Mouse (Mus musculus): ENCODE measurements around the gene Gm20741. TPM values are rescaled to one million over a fixed set of nuclear protein-coding genes. Genes with fewer than 3 reads are reported as not detected.

Gene Gm20741
- not detected in 2 replicates for polyA plus RNA-seq (2014; fragmentation: Nextera tagmentation; extraction: Ambion mirVana)

DNA sequence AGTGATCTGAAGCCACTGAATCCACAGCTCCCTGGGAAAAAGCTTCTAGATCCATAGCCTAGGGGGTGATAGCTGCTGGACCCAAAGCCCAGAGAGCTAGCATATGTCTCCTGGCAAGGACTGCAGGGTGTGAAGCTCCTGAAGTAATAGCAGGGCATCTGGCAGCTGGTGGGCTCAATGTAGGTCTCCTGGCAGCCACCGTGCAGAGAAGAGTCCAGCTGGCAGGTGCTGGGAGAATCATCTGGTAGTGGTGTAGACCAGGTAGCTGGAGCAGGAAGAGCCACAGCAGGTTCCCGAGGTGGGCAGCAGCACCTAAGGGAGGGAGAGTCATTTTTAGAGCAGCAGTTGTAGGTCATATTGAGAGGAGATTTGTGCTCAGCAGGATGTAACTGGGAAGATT is at the start of gene Gm20741:
Gene Gm20741, minus strand, starts transcription at position 394 of the 400 bp plus-strand sequence.
- Histone ChIP-seq H3K9me3 (ENCODE audit: control insufficient read depth, low read length) (no peaks in the 10 kb centered on the region), H3K4me3 (ENCODE audit: low read depth, low read length) (no peak within 1 kb of the TSS), H3K27ac (ENCODE audit: low read depth, low read length) (no peak within 1 kb of the TSS), H3K4me2 (no peak within 1 kb of the TSS), H3K27me3 (replicated peaks; ENCODE audit: control insufficient read depth, insufficient read depth, low read length) (no peaks in the 10 kb centered on the region), H3K4me1 (replicated peaks; ENCODE audit: control insufficient read depth, insufficient read depth, low read length) (no peaks in the 10 kb centered on the region), H3K9ac (ENCODE audit: low read depth, low read length) (no peak within 1 kb of the TSS), H3K36me3 (ENCODE audit: control insufficient read depth, insufficient read depth, low read length) (no peaks in the 10 kb centered on the region)
- ATAC-seq (replicated peaks; ENCODE audit: low FRiP score) (no peak), DNase-seq (ENCODE audit: low spot score) (no peak)
- WGBS: 67% methylated on average over 2 of the region's 2 CpGs

DNA sequence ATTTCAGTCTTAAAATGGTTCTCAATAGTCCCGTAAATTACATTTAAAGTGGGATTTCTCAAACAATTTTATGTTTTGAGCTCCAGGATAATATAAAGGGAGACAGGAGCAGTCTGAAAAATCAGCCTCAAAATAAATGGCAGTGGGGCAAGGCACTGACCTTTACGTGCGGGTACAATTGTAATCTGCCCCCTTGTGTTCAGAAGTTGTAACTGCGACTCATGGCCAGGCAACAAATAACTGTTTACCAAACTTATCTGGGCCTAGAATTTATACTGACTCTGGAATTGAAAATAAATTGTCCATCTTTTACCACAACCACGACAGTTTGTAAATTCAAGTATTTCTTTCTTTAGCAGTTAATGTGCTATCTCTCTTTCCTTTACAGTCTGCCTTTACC is 39.4 kb upstream of the Gm20741 start:
- no peak overlapping the region for H3K27ac ChIP-seq (ENCODE audit: low read depth, low read length)
- no peak overlapping the region for H3K9ac ChIP-seq (ENCODE audit: low read depth, low read length)
- H3K4me3 ChIP-seq (ENCODE audit: low read depth, low read length): no peak overlapping the region
- no peaks in the 10 kb centered on the region for H3K9me3 ChIP-seq (ENCODE audit: control insufficient read depth, low read length)
- DNase-seq (ENCODE audit: low spot score) (no peak), ATAC-seq (replicated peaks; ENCODE audit: low FRiP score) (no peak)
- H3K36me3 ChIP-seq (ENCODE audit: control insufficient read depth, insufficient read depth, low read length): no peaks in the 10 kb centered on the region
- 20% methylated on average over 5 of the region's 5 CpGs for WGBS
- H3K27me3 ChIP-seq (replicated peaks; ENCODE audit: control insufficient read depth, insufficient read depth, low read length): no peaks in the 10 kb centered on the region
- no peak overlapping the region for H3K4me2 ChIP-seq
- no peaks in the 10 kb centered on the region for H3K4me1 ChIP-seq (replicated peaks; ENCODE audit: control insufficient read depth, insufficient read depth, low read length)

DNA sequence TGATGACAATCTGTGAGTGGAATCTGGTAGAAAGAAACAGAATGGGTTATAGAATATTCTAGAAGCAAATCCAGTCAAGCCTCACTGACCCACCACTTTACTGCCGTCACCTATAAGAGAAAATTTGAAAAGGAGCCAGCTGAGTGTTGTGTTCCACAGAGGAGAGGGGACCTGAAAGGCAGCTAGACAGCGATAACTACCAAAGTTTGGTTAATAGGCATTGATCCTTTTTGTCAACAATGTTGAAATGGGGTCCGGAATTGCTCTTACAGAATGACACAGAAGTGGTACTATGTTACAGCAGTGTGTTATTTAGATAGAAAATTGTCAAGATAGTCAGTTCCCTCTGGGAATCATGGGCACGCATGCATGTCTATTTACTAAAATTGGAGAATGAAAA is 36.5 kb upstream of the Gm20741 start:
- no peak overlapping the region for H3K4me2 ChIP-seq
- H3K9me3 ChIP-seq (ENCODE audit: control insufficient read depth, low read length): no peaks in the 10 kb centered on the region
- WGBS: 79% methylated on average over 4 of the region's 4 CpGs
- H3K27me3 ChIP-seq (replicated peaks; ENCODE audit: control insufficient read depth, insufficient read depth, low read length): no peaks in the 10 kb centered on the region
- H3K9ac ChIP-seq (ENCODE audit: low read depth, low read length): no peak overlapping the region
- H3K4me1 ChIP-seq (replicated peaks; ENCODE audit: control insufficient read depth, insufficient read depth, low read length): no peaks in the 10 kb centered on the region
- DNase-seq (ENCODE audit: low spot score) (no peak), ATAC-seq (replicated peaks; ENCODE audit: low FRiP score) (no peak)
- H3K27ac ChIP-seq (ENCODE audit: low read depth, low read length): no peak overlapping the region
- H3K4me3 ChIP-seq (ENCODE audit: low read depth, low read length): no peak overlapping the region
- H3K36me3 ChIP-seq (ENCODE audit: control insufficient read depth, insufficient read depth, low read length): no peaks in the 10 kb centered on the region

DNA sequence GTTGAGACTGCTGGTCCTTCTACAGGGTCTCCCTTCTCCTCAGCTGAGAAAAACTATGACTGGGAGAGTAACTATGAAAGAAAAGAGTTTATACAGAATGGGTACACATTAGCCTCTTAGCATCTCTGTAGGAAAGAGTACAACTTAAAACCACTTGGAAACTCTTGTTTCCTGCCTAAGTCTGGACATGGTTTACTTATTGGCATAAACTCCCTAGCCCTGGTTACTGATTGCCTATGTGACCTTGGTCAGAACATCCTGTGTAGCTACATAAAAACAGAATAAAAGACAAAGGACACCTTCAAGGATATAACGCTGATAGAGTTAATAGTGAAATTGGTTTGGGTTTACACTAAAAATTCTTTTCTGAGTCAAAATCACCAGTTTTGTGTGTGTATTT is 35.3 kb upstream of the Gm20741 start:
- no peak overlapping the region for H3K4me2 ChIP-seq
- 89% methylated on average over 1 of the region's 1 CpGs for WGBS
- H3K9me3 ChIP-seq (ENCODE audit: control insufficient read depth, low read length): no peaks in the 10 kb centered on the region
- DNase-seq (ENCODE audit: low spot score) (no peak), ATAC-seq (replicated peaks; ENCODE audit: low FRiP score) (no peak)
- H3K36me3 ChIP-seq (ENCODE audit: control insufficient read depth, insufficient read depth, low read length): no peaks in the 10 kb centered on the region
- no peaks in the 10 kb centered on the region for H3K4me1 ChIP-seq (replicated peaks; ENCODE audit: control insufficient read depth, insufficient read depth, low read length)
- H3K27me3 ChIP-seq (replicated peaks; ENCODE audit: control insufficient read depth, insufficient read depth, low read length): no peaks in the 10 kb centered on the region
- no peak overlapping the region for H3K4me3 ChIP-seq (ENCODE audit: low read depth, low read length)
- H3K9ac ChIP-seq (ENCODE audit: low read depth, low read length): no peak overlapping the region
- H3K27ac ChIP-seq (ENCODE audit: low read depth, low read length): no peak overlapping the region

DNA sequence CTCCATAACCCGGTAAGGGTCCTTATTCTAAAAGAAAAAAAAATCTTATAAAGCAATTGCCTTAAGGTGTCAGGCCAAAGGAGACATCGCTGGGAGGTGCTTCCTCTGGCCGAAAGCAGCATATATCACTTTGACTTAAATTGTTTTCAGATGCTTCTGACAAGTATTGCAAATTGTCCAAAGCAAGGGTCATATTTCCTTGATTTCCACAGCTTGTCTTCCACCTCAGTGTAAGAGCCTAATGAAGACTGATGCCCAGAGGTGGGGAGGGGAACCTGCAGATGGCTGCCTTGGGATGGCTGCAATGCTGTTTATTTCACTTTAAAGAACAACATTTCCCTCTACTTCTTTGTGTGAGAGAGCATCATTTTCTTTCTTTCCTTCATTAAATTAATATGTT is 15.0 kb upstream of the Gm20741 start:
- no peaks in the 10 kb centered on the region for H3K9me3 ChIP-seq (ENCODE audit: control insufficient read depth, low read length)
- no peak overlapping the region for H3K9ac ChIP-seq (ENCODE audit: low read depth, low read length)
- no peaks in the 10 kb centered on the region for H3K4me1 ChIP-seq (replicated peaks; ENCODE audit: control insufficient read depth, insufficient read depth, low read length)
- ATAC-seq (replicated peaks; ENCODE audit: low FRiP score) (no peak), DNase-seq (ENCODE audit: low spot score) (no peak)
- H3K4me3 ChIP-seq (ENCODE audit: low read depth, low read length): no peak overlapping the region
- no peak overlapping the region for H3K4me2 ChIP-seq
- H3K36me3 ChIP-seq (ENCODE audit: control insufficient read depth, insufficient read depth, low read length): no peaks in the 10 kb centered on the region
- H3K27ac ChIP-seq (ENCODE audit: low read depth, low read length): no peak overlapping the region
- H3K27me3 ChIP-seq (replicated peaks; ENCODE audit: control insufficient read depth, insufficient read depth, low read length): no peaks in the 10 kb centered on the region
- WGBS: 75% methylated on average over 3 of the region's 3 CpGs

DNA sequence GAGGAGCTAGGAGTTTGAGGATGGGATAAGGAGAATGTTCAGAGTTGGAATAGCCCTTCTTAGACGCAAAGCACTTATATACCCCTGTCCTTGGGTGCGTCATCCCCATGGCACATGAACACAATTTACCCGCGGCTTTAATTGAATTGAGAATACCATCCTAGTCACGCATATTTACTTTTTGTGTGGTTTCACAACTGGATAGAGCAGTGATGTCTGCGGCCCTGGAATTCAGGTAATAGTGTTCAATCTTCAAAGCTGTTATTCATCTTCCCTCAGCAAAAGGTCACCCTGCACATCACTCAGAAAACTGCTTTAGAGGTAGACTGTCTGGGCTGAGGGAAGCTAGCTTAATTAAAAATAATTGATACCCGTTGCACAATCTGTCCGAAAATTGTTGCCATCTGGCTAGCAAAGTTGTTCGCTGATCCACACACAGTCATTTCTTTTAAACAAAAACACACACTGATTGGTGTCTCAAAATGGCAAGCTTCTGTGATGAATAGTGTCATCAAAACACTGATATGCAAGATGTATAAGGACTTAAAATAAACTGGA is 14.2 kb upstream of the Gm20741 start, which contains the start of gene Krtap14:
Gene Krtap14, minus strand, starts transcription at position 51 of the 558 bp plus-strand sequence.
- H3K27ac ChIP-seq (ENCODE audit: low read depth, low read length): no peak within 1 kb of the TSS
- H3K9me3 ChIP-seq (ENCODE audit: control insufficient read depth, low read length): no peaks in the 10 kb centered on the region
- no peaks in the 10 kb centered on the region for H3K4me1 ChIP-seq (replicated peaks; ENCODE audit: control insufficient read depth, insufficient read depth, low read length)
- ATAC-seq (replicated peaks; ENCODE audit: low FRiP score) (no peak), DNase-seq (ENCODE audit: low spot score) (no peak)
- H3K9ac ChIP-seq (ENCODE audit: low read depth, low read length): no peak within 1 kb of the TSS
- 83% methylated on average over 9 of the region's 9 CpGs for WGBS
- H3K27me3 ChIP-seq (replicated peaks; ENCODE audit: control insufficient read depth, insufficient read depth, low read length): no peaks in the 10 kb centered on the region
- H3K36me3 ChIP-seq (ENCODE audit: control insufficient read depth, insufficient read depth, low read length): no peaks in the 10 kb centered on the region
- no peak within 1 kb of the TSS for H3K4me2 ChIP-seq
- no peak within 1 kb of the TSS for H3K4me3 ChIP-seq (ENCODE audit: low read depth, low read length)

DNA sequence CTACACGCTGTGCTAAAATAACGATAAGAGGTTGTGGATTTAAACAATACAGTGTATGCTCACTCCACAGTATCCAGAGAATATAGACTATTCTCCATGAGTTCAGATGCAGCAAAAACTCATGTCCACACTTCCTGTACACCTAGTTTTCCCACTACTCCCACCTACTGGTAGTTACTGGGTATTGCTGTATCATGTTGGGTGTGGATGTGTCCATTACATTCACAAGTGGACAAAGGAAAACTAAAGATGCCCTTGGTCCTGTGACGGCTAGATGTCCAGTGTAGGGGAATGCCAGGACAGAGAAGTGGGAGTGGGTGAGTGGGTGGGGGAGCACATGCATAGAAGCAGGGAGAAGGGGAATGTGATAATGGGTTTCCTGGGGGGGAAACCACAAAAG is 11.7 kb upstream of the Gm20741 start:
- no peak for DNase-seq (ENCODE audit: low spot score)
- H3K27ac ChIP-seq (ENCODE audit: low read depth, low read length): no peak overlapping the region
- no peaks in the 10 kb centered on the region for H3K9me3 ChIP-seq (ENCODE audit: control insufficient read depth, low read length)
- H3K36me3 ChIP-seq (ENCODE audit: control insufficient read depth, insufficient read depth, low read length): no peaks in the 10 kb centered on the region
- no peak overlapping the region for H3K9ac ChIP-seq (ENCODE audit: low read depth, low read length)
- 75% methylated on average over 3 of the region's 3 CpGs for WGBS
- no peaks in the 10 kb centered on the region for H3K4me1 ChIP-seq (replicated peaks; ENCODE audit: control insufficient read depth, insufficient read depth, low read length)
- ATAC-seq (replicated peaks; ENCODE audit: low FRiP score): peak; percentile 43; the same call in 1 of the 2 replicates
- H3K4me2 ChIP-seq: no peak overlapping the region
- no peak overlapping the region for H3K4me3 ChIP-seq (ENCODE audit: low read depth, low read length)
- no peaks in the 10 kb centered on the region for H3K27me3 ChIP-seq (replicated peaks; ENCODE audit: control insufficient read depth, insufficient read depth, low read length)

DNA sequence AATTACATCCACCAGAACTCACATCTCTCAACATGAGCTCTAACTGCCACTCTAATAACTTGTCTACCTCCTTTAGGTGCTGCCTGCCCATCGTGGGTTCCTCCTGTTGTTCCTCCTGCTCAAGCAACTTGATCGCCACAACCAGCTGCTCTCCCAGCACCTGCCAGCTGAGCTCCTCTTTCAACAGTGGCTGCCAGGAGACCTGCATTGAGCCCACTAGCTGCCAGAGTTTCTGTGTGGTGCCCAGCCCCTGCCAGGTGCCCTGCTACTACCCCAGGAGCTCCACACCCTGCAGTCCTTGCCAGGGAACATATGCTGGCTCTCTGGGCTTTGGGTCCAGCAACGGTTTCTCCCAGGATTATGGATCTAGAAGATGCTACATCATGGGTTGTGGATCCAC is 8.0 kb upstream of the Gm20741 start, which contains the start of gene Krtap15:
Gene Krtap15, plus strand, starts transcription at position 150 of the 400 bp plus-strand sequence.
- H3K27me3 ChIP-seq (replicated peaks; ENCODE audit: control insufficient read depth, insufficient read depth, low read length): no peaks in the 10 kb centered on the region
- H3K36me3 ChIP-seq (ENCODE audit: control insufficient read depth, insufficient read depth, low read length): no peaks in the 10 kb centered on the region
- no peak within 1 kb of the TSS for H3K9ac ChIP-seq (ENCODE audit: low read depth, low read length)
- no peaks in the 10 kb centered on the region for H3K4me1 ChIP-seq (replicated peaks; ENCODE audit: control insufficient read depth, insufficient read depth, low read length)
- WGBS: 78% methylated on average over 3 of the region's 3 CpGs
- H3K27ac ChIP-seq (ENCODE audit: low read depth, low read length): no peak within 1 kb of the TSS
- DNase-seq (ENCODE audit: low spot score) (no peak), ATAC-seq (replicated peaks; ENCODE audit: low FRiP score) (no peak)
- H3K4me3 ChIP-seq (ENCODE audit: low read depth, low read length): no peak within 1 kb of the TSS
- no peaks in the 10 kb centered on the region for H3K9me3 ChIP-seq (ENCODE audit: control insufficient read depth, low read length)
- no peak within 1 kb of the TSS for H3K4me2 ChIP-seq

DNA sequence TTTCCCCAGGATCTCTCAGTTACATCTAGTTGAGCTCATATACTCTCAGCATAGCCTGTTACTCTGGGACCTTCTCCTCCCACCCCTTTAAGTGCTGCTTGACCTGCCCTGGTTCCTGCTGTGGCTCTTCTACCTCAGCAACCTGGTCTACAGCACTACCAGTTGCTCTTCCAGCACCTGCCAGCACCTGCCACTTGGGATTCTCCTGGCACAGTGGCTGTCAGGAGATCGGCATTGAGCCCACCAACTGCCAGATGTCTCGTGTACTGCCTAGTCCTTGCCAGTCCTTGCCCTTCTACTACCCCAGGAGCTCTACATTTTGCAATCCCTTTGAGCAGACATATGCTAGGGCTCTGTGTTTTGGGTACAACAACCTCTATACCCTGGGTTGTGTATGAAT is 25.2 kb downstream of the Gm20741 start:
- DNase-seq (ENCODE audit: low spot score) (no peak), ATAC-seq (replicated peaks; ENCODE audit: low FRiP score) (no peak)
- no peaks in the 10 kb centered on the region for H3K36me3 ChIP-seq (ENCODE audit: control insufficient read depth, insufficient read depth, low read length)
- H3K4me3 ChIP-seq (ENCODE audit: low read depth, low read length): no peak overlapping the region
- H3K27ac ChIP-seq (ENCODE audit: low read depth, low read length): no peak overlapping the region
- no peaks in the 10 kb centered on the region for H3K9me3 ChIP-seq (ENCODE audit: control insufficient read depth, low read length)
- no peaks in the 10 kb centered on the region for H3K27me3 ChIP-seq (replicated peaks; ENCODE audit: control insufficient read depth, insufficient read depth, low read length)
- H3K4me2 ChIP-seq: no peak overlapping the region
- H3K9ac ChIP-seq (ENCODE audit: low read depth, low read length): no peak overlapping the region
- H3K4me1 ChIP-seq (replicated peaks; ENCODE audit: control insufficient read depth, insufficient read depth, low read length): no peaks in the 10 kb centered on the region
- WGBS: 77% methylated on average over 2 of the region's 2 CpGs
